Mouse (Mus musculus) liver, embryonic 14.5 days (tissue): ENCODE data around the gene Smim12. TPM values are rescaled to one million over a fixed set of nuclear protein-coding genes. Genes with fewer than 3 reads are reported as not detected.

Experiments used
- ATAC-seq: fragments of 200-750 bp; cut with Nextera tagmentation; 2 replicates; pipeline ENCODE4 v1.8.0; 2017; ENCODE audit warnings: moderate number of reproducible peaks, mild to moderate bottlenecking, moderate library complexity; ENCODE audit not compliant: insufficient read depth
- DNase-seq, 3 experiments: peaks; one replicate each; pipeline ENCODE4 v3.0.0-alpha.2; 2012 to 2013; ENCODE audit warnings: low read depth in 3 of 3, low spot score in 3 of 3
- H3K27ac ChIP-seq: fragments of 300-500 bp; sonication (generic); 2 replicates; pipeline ENCODE4 v1.5.1; 2014; ENCODE audit warnings: moderate library complexity, mild to moderate bottlenecking, control low read depth, inconsistent platforms
- H3K27me3 ChIP-seq: fragments of 300-500 bp; sonication (generic); 2 replicates; pipeline ENCODE4 v1.6.1; 2014; ENCODE audit warnings: mild to moderate bottlenecking, low read length, moderate library complexity; ENCODE audit not compliant: control insufficient read depth, insufficient read depth
- H3K36me3 ChIP-seq: fragments of 300-500 bp; sonication (generic); replicated peaks from 2 replicates; pipeline ENCODE4 v1.6.1; 2014; ENCODE audit warnings: low read depth; ENCODE audit not compliant: control insufficient read depth, insufficient read depth
- H3K4me1 ChIP-seq, 2 experiments: fragments of 200-500 bp in 1 of 2; fragments of 300-500 bp in 1 of 2; sonication (generic) in 1 of 2; replicated peaks; 2 replicates each; pipeline ENCODE4 v1.6.1; 2012 to 2014; ENCODE audit warnings: antibody characterized with exemption in 1 of 2, inconsistent platforms in 1 of 2, low read length in 1 of 2; ENCODE audit not compliant: control insufficient read depth in 2 of 2, insufficient read depth in 2 of 2
- H3K4me2 ChIP-seq: fragments of 300-500 bp; sonication (generic); 2 replicates; pipeline ENCODE4 v1.6.1; 2014; ENCODE audit warnings: low read depth, mild to moderate bottlenecking, control low read depth, moderate library complexity
- H3K4me3 ChIP-seq, 2 experiments: fragments of 200-500 bp in 1 of 2; fragments of 300-500 bp in 1 of 2; sonication (generic) in 1 of 2; 2 replicates each; pipeline ENCODE4 v1.5.1; 2012 to 2014; ENCODE audit warnings: low read depth in 2 of 2, low read length in 2 of 2, mild to moderate bottlenecking in 2 of 2, control low read depth in 1 of 2, inconsistent platforms in 1 of 2, moderate library complexity in 1 of 2; ENCODE audit not compliant: insufficient read depth in 1 of 2
- H3K9ac ChIP-seq: fragments of 300-500 bp; sonication (generic); replicated peaks from 2 replicates; pipeline ENCODE4 v1.6.1; 2014; ENCODE audit warnings: mild to moderate bottlenecking, control low read depth, moderate library complexity
- H3K9me3 ChIP-seq: fragments of 300-500 bp; sonication (generic); 2 replicates; pipeline ENCODE4 v1.6.1; 2016; ENCODE audit warnings: low read length, mixed read lengths; ENCODE audit not compliant: control insufficient read depth
- CTCF ChIP-seq: IDR thresholded peaks from 2 replicates; pipeline ENCODE4 v1.5.1; 2016; ENCODE audit warnings: antibody characterized with exemption, low read depth, control low read depth
- EP300 ChIP-seq: IDR thresholded peaks from 2 replicates; pipeline ENCODE4 v1.6.1; 2016; ENCODE audit warnings: antibody characterized with exemption, low read depth
- WGBS: fragments of 180-500 bp; shearing (Covaris S2); extraction: QIAGEN DNeasy Blood & Tissue Kit; methylation state at CpG from one replicate; pipeline ENCODE4 v1.1.7; 2014; ENCODE audit not compliant: insufficient replicate concordance; 5-methylcytosine and 5-hydroxymethylcytosine counted together
- polyA plus RNA-seq, 2 experiments: library from polyadenylated mRNA; depleted of rRNA in 1 of 2; stranded (reverse) in 1 of 2; unstranded in 1 of 2; fragments of >200 nt; fragmentation: Nextera tagmentation in 1 of 2; extraction: Ambion mirVana in 1 of 2; gene quantifications; 2 replicates each; pipeline versions ENCODE4 v1.2.1 to v1.2.3; 2012 to 2014

The Smim12 gene
- polyA plus RNA-seq, 2 experiments = 14.5 to 25.7 TPM

GRCm38 (mm10) chr4:127224444-127225100, 19.0 kb upstream of the Smim12 start:
- WGBS = 19% methylated on average over 19 of the region's 19 CpGs
- ATAC-seq (no peak), DNase-seq (no peak)
- H3K36me3 ChIP-seq = no peaks in the 10 kb centered on the region
- H3K4me2 ChIP-seq = no peak overlapping the region
- H3K4me3 ChIP-seq = no peak overlapping the region
- no peak overlapping the region for H3K27ac ChIP-seq
- no peaks in the 10 kb centered on the region; the same call in none of the 2 replicates for H3K27me3 ChIP-seq
- no peaks in the 10 kb centered on the region for H3K9me3 ChIP-seq
- H3K4me1 ChIP-seq = no peaks in the 10 kb centered on the region
- no peak overlapping the region for H3K9ac ChIP-seq
- TF ChIP-seq EP300 = no peak
- TF ChIP-seq CTCF = no peak

GRCm38 (mm10) chr4:127226067-127226466, 17.5 kb upstream of the Smim12 start:
- ATAC-seq (no peak), DNase-seq (no peak)
- H3K4me3 ChIP-seq = no peak overlapping the region
- TF ChIP-seq EP300 = no peak
- TF ChIP-seq CTCF = no peak
- no peaks in the 10 kb centered on the region for H3K4me1 ChIP-seq
- no peak overlapping the region for H3K27ac ChIP-seq
- no peaks in the 10 kb centered on the region for H3K36me3 ChIP-seq
- WGBS = 45% methylated on average over 4 of the region's 4 CpGs
- H3K9ac ChIP-seq = no peak overlapping the region
- no peaks in the 10 kb centered on the region; the same call in none of the 2 replicates for H3K27me3 ChIP-seq
- no peaks in the 10 kb centered on the region for H3K9me3 ChIP-seq
- no peak overlapping the region for H3K4me2 ChIP-seq

- Histone ChIP-seq H3K9ac (no peak overlapping the region), H3K27me3 (no peaks in the 10 kb centered on the region; the same call in none of the 2 replicates), H3K4me1 (no peaks in the 10 kb centered on the region), H3K27ac (no peak overlapping the region), H3K36me3 (no peaks in the 10 kb centered on the region), H3K9me3 (no peaks in the 10 kb centered on the region), H3K4me2 (no peak overlapping the region), H3K4me3 (no peak overlapping the region)
- WGBS = 27% methylated on average over 17 of the region's 17 CpGs
- no peak for DNase-seq
- no peak for TF ChIP-seq EP300
- no peak for TF ChIP-seq CTCF
- ATAC-seq = no peak
Observed at GRCm38 (mm10) chr4:127227051-127227673, 16.4 kb upstream of the Smim12 start.

- DNase-seq (no peak), ATAC-seq (no peak)
- H3K27me3 ChIP-seq = peaks cover 16% of the 10 kb centered on the region
- 41% methylated on average over 6 of the region's 6 CpGs for WGBS
- H3K4me1 ChIP-seq = no peaks in the 10 kb centered on the region
- TF ChIP-seq EP300 (no peak), CTCF (no peak)
- H3K4me3 ChIP-seq = no peak overlapping the region
- H3K36me3 ChIP-seq = no peaks in the 10 kb centered on the region
- no peak overlapping the region for H3K9ac ChIP-seq
- no peaks in the 10 kb centered on the region for H3K9me3 ChIP-seq
- no peak overlapping the region for H3K4me2 ChIP-seq
- H3K27ac ChIP-seq = no peak overlapping the region
Observed at GRCm38 (mm10) chr4:127232028-127232427, 11.6 kb upstream of the Smim12 start.

- H3K27me3 ChIP-seq = peaks cover 20% of the 10 kb centered on the region
Observed at GRCm38 (mm10) chr4:127232551-127232950, 11.0 kb upstream of the Smim12 start.

More at GRCm38 (mm10) chr4:127232551-127232950, 11.0 kb upstream of the Smim12 start:
- Histone ChIP-seq H3K9ac (no peak overlapping the region), H3K27ac (no peak overlapping the region), H3K9me3 (no peaks in the 10 kb centered on the region), H3K36me3 (no peaks in the 10 kb centered on the region), H3K4me3 (no peak overlapping the region), H3K4me1 (no peaks in the 10 kb centered on the region), H3K4me2 (no peak overlapping the region)
- 59% methylated on average over 5 of the region's 5 CpGs for WGBS
- DNase-seq = no peak
- ATAC-seq = no peak
- no peak for TF ChIP-seq EP300
- TF ChIP-seq CTCF = no peak
